Mouse (Mus musculus): ENCODE data around the gene Tbc1d30. TPM values are rescaled to one million over a fixed set of nuclear protein-coding genes. Genes with fewer than 3 reads are reported as not detected.

The Tbc1d30 gene
- total RNA-seq, 2 experiments from 2014 or later, result 77.5 to 87.1 TPM

DNA sequence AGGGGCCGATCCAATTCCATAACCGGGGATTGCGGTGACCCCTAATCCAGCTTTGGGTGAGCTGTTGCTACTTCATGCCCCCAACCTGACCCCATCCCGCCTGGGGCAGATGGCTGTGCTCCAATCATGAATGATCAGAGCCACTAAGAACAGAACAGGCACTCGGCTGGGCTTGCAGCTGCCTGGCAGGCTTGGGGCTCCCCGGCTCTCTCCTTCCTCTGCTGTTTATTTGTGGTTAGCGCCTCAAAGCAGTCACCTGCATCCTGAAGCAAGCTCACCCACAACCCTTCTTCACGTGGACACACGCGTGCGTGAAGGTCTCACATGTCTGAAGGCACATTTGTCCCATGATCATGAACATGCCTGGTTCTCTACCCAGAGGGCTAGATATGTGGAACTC lies 68.6 kb downstream of the Tbc1d30 start:
- intact Hi-C loops (cut with DNase I), result no loop called here

DNA sequence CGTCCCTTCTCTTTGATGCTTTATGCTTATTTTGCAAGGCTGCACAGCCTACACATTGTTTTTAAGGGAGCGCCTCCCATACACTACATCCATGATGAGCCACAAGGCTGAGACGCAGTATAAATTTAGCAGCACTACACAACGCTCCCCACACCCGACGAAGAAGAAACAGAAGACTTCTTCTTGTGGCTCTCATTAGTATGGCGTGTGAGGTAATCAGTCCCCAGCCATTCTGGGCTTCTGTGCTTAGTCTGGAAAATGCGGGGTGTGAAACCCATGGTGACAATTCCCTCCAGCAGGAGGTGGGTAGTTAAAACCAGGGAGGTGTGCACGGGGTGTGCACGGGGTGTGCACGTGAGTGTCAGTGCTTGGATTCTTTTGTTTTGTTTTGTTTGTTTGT lies 70.1 kb downstream of the Tbc1d30 start:
- peak; percentile 50 to 94 for DNase-seq (ENCODE audit: low spot score in 2 of 2)
- intact Hi-C loops (cut with DNase I), result no loop called here

More for the DNA sequence above, 68.6 kb downstream of the Tbc1d30 start:
- no peak for DNase-seq (ENCODE audit: low spot score in 2 of 2)

DNA sequence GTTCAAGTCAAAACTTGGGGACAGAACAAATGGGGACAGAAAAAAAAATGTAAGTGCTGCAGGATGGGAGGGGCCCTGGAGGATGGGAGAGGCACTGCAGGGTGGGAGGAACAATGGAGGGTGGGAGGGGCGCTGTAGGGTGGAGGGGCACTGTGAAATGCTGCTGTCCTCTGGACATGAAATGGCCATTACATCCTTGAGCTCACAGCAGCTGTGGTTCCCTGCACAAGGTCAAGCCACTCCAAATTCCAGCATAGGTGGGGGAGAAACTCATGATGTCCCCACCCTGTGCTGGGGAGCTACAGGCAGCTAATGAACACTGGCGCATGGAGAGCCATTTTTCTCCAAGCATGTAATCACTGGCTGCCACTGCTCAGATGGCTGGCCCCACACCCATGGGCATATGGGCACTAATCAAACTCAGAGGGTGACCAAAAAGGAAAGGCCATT lies 74.0 kb downstream of the Tbc1d30 start:
- intact Hi-C loops (cut with DNase I), result no loop called here
- no peak for DNase-seq (ENCODE audit: low spot score in 2 of 2)

DNA sequence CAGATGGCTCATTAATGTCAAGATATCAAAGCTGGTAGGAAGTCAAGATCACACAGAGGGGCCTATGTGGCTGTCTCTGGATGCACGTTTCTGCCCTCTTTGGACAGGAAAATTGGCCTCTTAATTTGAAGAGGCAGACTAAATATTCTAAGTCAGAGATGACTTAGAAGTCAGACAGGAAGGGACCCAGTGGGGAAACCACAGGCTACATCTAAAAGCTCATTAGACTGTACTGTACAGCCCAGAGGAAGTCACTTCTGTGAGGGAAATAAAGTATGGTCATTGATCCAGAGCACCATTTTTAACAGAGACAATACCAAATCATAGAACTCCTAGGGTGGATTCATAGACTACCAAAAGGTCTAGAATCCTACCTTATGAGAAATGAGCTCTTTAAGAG lies 76.1 kb downstream of the Tbc1d30 start:
- intact Hi-C loops (cut with DNase I), result no loop called here
- DNase-seq (ENCODE audit: low spot score in 2 of 2), result no peak

DNA sequence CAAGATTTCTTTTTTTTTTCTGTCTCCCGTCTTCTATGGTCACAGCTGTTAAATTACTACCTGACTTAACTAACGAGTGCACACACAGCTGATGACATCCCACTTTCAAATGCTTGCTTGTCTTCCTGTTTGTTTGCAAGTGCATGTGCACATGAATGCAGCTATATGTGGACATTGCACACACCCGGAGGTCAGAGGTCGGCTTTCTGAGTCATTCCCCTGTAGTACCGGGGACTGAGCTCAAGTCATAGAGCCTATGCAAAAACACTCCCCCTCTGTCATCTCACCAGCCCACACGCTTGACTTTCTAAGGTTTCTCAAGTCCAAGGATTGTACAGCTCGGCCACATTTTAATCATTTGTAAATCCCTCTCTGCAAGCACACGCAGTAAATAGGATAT lies 80.1 kb downstream of the Tbc1d30 start:
- no peak for DNase-seq (ENCODE audit: low spot score in 2 of 2)
- intact Hi-C loops (cut with DNase I), result no loop called here

DNA sequence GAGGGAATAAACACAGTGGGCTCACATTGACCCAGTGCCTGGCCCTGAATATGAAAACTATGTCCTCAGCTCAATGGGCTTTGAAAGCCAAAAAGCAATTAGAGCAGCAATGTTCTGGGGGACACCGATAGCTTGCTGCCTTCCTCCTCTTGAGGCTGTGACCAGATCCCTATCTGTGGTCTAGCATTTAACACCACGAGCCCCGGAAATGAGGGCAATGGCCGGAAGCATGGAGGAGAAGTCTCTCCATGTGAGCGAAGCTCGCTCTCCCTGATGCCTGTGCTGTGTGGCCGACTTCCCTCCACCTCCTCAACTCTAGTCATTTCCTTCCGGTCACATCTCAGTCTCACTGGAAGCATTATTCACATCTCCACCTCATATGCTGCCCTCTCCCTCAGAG lies 82.3 kb downstream of the Tbc1d30 start:
- DNase-seq (ENCODE audit: low spot score in 2 of 2), result no peak
- intact Hi-C loops (cut with DNase I), result no loop called here

DNA sequence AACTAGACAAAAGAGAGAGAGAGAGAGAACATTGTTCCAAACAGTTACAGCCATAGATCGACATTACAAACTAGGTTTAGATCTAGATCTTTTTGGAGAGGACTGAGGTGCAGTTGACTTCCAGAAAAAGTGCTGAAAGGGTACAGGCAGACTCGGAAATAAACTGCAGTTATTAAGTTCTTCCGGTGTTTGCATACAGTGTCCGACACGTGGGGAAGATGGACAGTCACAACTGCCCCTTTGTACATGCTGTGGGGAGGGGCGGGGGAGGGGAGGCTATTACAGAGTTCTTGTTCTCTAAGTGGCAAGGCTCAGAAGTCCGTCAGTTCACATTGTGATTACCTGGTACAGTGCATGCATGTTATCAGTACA lies 86.9 kb downstream of the Tbc1d30 start:
- intact Hi-C loops (cut with DNase I), result no loop called here

DNA sequence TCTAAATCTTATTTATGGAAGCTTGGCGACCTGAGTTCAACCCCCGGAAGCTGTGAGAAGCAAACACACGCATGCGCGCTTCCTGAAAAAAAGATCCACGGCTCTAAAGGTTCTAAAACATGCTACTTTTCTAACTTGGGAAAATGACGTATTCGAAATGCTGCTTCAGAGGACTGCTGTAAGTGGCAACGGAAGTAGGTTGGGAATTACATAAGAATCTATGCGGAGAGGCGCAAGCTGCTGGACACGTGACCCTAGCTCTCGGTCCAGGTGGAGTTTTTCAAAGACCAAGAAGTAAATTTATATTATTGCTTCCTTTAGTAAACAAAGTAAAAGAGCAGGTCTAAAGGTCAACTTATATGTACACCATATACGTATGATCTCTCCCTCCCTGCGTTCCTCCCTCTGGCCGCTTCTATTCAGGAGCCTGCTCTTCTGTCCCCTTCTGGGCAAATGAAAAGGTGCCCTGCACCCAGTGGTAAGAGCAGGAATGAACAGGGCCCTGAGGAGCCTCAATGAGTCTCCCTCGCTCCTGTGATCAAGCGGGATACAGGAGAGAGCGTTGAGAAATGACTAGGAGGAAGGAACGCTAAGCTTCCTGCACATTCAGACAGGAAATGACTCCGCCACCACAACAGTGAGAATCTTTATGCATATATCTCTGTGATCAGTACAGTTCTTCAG lies 87.4 kb downstream of the Tbc1d30 start:
- DNase-seq (ENCODE audit: low spot score in 2 of 2), result peak in 1 of 2 experiments; percentile 84
- intact Hi-C loops (cut with DNase I), result no loop called here

More for the DNA sequence above, 86.9 kb downstream of the Tbc1d30 start:
- DNase-seq (ENCODE audit: low spot score in 2 of 2), result no peak

DNA sequence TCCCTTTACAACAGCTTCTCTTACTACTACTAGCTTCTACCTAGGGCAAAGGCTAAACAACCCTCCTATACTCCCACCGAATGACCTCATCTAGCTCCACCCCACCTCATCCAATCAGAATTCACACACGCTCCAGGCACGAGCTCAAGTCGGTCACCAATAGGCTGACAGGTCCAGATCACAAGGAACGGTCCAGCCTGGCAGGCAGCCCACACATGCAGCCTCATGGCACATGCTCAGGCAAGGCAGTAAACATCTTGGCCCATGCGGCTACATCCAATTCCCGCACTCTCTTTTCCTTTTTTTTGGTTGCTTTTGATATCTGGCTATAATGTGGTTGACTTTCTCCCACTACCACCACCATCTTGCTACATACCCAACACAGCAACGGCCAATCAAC lies 88.9 kb downstream of the Tbc1d30 start:
- intact Hi-C loops (cut with DNase I), result no loop called here
- DNase-seq (ENCODE audit: low spot score in 2 of 2), result no peak

DNA sequence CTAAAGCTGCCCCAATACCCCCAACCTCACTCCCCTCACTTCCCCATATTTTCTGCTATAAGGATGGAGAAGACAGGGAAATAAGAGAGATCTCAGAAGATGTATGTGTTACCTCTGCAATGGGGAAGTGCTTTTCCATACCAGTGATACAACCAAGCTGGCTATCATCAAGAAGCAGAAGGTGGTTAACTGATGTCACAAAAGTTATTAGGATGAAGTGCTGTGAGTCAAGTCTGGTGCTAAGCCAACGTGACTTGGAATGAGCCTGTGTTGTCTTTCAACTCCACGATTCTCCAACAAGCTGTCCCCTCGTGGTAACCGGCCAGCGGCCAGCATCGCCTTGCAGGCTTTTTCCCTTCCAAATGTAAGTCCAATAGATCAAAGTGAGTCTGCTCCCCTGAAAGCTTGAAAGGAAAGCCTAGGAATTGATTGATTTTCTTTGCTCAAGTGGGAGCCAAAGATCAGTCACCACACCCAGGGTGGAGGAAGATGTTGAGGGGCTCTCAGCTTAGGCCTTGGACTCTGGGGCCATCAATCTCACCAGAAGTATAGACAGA lies 90.0 kb downstream of the Tbc1d30 start:
- DNase-seq (ENCODE audit: low spot score in 2 of 2), result no peak
- intact Hi-C loops (cut with DNase I), result no loop called here

DNA sequence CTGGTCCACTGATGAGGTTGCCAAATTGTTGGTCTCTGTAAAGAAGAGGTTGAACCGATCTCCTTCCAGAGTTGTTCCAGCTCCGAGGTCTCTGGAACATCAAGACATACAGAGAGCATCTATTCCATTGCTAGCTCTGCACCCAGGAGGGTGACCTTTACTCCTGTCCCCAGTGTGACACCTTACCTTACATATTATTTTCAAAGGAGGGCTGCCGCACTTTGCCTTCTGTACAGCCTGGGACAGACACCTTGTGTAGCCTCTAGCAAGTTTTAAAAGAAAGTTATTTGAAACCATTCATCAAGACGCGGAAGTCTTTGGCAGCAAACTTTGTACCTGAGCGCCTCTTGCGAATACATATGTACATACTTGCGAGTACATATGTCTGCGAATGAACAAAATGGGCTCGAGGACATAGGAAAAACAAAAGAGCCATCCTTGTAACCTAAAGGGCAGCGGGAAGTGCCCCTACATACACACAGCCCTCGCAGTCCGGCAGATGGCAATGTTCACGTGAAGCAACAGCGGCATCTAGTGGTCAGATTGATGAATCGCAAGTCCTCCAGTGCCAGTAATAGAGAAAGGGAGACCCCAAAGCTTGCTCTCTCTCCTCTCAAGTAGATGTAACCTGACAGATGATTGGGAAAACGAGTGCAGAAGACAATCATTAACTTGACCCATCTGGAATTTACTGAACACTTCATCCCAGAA lies 94.8 kb downstream of the Tbc1d30 start:
- intact Hi-C loops (cut with DNase I), result loop anchor here (1.0 to 5.0 kb wide), 4 partner anchors 223 to 1024 kb away; partner anchors contain the start of gene Wif1
- DNase-seq (ENCODE audit: low spot score in 2 of 2), result peak; percentile 55 to 69

DNA sequence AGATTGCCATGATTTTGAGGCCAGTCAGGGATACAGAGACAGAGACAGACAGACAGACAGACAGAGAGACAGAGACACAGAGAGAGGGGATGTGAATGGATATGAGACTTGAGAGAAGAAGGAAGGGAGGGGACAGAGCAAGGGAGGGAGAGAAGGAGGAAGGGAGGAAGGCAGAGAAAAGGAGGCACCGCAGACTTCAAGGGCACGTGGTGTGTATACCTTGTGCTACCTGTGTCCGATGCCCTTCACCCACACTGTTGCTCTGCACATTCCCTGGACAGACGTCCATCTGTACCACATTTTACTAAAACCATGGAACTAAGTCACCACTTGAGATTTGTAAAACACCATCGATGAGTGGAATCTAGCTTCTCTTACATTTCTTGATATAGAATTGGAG lies 95.6 kb downstream of the Tbc1d30 start:
- intact Hi-C loops (cut with DNase I), result loop anchor here (5.0 kb wide), 2 partner anchors 383 to 1023 kb away; no protein-coding TSS in a partner anchor

DNA sequence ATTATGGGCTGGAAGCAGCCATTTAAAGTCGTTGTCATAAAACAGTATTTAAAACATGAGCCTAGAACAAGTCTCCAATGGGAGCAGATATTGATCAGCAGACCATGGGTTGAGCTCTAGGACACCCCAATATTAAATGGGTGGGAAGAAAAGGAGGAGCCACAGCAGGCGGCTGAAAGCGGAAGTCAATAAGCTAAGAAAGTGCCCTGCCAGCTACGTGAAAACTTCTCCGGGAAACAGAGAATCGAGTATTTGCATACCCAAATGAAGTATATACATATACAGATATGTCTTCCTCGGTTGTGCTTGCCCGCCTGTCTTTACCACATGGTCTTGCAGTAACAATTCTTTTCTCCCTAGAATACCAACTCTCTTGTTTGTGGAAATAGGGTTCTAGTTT lies 96.7 kb downstream of the Tbc1d30 start:
- no peak for DNase-seq (ENCODE audit: low spot score in 2 of 2)
- intact Hi-C loops (cut with DNase I), result no loop called here

More for the DNA sequence above, 95.6 kb downstream of the Tbc1d30 start:
- no peak for DNase-seq (ENCODE audit: low spot score in 2 of 2)

DNA sequence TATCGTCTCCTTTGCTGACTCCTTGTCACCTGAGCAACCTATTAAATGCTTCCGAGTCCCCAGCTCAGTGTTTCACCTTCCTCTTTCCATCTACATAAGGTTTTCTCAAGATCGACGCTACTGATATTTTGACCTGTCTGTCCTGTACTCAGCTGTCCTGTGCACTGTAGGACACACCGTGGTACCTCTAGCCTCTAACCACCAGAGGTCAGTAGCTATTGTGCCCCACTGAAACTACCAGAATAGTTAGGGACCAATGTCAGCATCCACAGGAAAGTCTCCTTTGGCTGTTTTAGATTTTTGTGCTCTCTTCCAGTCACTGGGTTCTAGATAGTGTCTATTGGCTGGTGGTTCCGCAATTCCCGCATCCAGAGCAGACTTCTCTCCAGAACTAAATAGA lies 98.3 kb downstream of the Tbc1d30 start:
- intact Hi-C loops (cut with DNase I), result no loop called here
- no peak for DNase-seq (ENCODE audit: low spot score in 2 of 2)

DNA sequence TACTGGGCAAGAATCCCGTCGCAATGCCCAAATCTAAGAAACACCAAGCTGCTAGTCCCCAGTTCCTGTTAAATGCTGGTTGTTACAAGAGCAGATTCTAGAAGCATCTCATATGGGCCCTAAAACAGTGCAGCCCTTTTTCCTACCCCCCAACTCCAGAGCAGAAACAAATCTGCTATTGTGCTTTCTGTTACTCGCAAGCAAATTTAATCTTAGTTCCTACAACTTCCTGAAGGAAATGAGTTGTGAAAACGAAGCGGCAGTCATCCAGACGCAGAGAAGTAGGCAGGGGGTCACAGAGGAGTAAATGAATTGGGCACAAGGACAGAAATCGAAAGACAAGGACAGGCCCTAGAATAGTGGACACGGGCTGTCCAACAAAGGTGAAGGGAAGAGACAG lies 99.9 kb downstream of the Tbc1d30 start:
- no peak for DNase-seq (ENCODE audit: low spot score in 2 of 2)
- intact Hi-C loops (cut with DNase I), result no loop called here

DNA sequence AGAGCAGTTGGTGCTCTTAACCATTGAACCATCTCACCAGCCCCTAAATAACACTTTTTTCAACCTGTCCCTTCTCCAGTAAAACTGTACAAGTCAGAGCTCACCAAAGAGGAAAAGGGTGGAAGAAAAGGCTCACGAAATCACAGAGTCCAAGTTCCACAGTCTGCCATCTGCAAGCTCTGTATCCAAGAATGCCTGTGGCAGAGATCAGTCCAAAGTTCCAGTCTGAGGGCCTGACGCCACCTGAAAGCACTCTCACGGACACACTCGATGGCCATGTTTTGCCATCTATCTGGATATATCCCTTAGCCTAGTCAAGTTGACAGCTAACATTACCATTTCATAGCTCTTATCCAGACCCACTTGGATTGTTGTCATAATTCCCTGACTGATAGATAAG lies 101.3 kb downstream of the Tbc1d30 start:
- intact Hi-C loops (cut with DNase I), result no loop called here
- no peak for DNase-seq (ENCODE audit: low spot score in 2 of 2)

DNA sequence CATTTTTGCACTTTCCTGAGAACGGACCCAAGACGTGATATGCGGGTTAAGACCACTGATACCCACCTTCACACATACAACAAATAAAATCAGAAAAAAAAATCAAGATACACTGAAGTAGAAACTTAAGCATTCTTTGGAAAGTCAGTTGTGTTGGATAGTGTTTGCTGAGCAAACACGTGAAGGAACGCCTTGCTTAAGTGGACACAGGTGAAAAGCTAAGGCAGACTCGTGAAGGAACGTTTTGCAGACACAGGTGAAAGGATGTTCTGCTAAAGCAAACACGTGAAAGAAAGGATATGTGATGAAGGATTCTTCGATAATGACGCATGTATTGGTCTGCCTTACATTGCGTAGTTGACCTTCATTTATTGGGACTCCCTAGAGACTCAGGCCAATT lies 103.5 kb downstream of the Tbc1d30 start:
- no peak for DNase-seq (ENCODE audit: low spot score in 2 of 2)

DNA sequence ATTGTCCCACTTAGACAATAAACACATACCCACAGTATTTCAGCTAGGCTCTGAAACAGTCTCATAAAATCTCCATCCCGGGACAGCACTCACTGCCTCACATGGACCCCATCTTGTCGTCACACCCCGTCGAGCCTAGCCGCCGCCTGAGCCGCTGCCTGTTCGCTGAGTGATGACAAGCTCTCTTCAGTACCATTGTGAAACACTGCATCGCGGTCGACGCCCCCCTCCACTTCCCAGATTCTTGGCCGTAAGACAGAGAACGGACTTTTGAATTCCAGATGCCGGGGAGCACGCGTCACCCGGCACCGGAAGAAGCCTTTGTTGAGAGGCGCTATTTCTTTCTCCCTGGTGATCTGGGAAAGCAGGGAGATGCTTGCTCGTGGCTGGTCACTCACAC lies 104.1 kb downstream of the Tbc1d30 start:
- DNase-seq (ENCODE audit: low spot score in 2 of 2), result no peak
- intact Hi-C loops (cut with DNase I), result no loop called here

More for the DNA sequence above, 103.5 kb downstream of the Tbc1d30 start:
- intact Hi-C loops (cut with DNase I), result no loop called here

DNA sequence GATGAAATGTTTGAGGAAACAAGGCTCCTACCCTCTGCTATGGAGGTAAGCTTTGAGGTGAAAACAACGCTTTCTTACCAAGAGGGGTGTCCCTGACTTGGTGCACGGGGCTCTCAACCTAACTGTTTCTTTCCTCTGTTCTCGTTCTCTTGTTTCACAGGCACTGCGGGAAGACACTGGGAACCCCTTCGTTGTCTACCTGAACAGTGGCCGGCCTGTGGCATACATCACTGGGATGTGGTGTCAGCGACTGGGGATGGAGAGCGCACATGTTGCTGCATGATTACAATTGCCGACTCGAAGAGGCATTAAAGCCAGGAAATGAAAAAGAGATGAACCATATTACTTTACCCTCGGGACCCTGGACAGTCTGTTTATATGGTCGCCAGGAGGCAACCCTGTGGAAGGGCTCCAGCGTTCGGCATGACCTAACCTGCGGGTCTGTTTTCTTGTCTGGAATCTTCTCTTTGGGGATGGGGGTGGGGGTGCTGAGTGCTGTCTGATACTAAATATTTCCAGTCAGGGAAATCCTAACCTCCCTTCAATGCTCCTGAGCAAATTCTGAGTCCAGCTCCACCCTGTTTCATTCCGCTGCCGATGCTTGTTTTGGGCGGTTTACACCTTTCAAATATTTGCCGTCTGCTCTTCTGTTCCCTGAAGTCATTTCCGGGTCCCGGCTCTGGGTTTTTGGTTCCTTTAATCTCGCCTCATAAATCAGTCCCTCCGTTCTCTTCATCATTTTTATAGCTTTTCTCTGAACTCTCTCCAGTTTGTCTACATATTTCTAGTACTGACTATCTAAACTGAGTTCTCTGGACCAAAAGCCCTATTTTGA lies 107.5 kb downstream of the Tbc1d30 start:
- intact Hi-C loops (cut with DNase I), result no loop called here
- DNase-seq (ENCODE audit: low spot score in 2 of 2), result no peak

DNA sequence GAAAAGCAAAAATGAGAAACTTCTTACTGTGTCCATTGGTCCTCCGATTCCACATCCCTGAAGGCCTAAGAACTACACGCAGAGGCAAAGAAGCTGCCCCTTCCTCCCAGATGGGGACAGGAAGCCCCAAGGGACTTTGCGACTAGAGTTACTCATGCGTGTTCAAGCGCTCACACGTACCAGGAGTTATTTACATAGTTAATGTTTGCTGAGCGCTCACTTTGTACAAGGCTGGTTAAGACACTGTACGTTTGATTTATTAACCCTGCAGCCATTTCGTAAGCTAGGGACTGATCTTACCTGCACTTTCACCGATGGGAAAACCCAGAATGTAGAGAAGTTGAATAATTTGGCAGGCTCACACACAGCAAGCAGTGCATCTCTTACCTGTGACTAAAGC lies 108.5 kb downstream of the Tbc1d30 start:
- intact Hi-C loops (cut with DNase I), result no loop called here
- no peak for DNase-seq (ENCODE audit: low spot score in 2 of 2)
